Mouse (Mus musculus) intestine, embryonic 14.5 days (tissue): ENCODE results near the gene Gtsf1l. TPM values are rescaled to one million over a fixed set of nuclear protein-coding genes. Genes with fewer than 3 reads are reported as not detected.

Experiments
- ATAC-seq: fragments of 200-750 bp; cut with Nextera tagmentation; replicated peaks from 2 replicates; pipeline ENCODE4 v1.8.0; 2017; ENCODE audit warnings: low read depth, moderate number of reproducible peaks, moderate TSS enrichment, moderate library complexity; ENCODE audit not compliant: low FRiP score, low TSS enrichment
- DNase-seq: peaks from one replicate; pipeline ENCODE4 v3.0.0-alpha.2; 2018; ENCODE audit warnings: low spot score
- H3K27ac ChIP-seq: fragments of 300-500 bp; sonication (generic); 2 replicates; pipeline ENCODE4 v1.5.1; 2014; ENCODE audit warnings: low read depth, mild to moderate bottlenecking, control low read depth
- H3K27me3 ChIP-seq: fragments of 300-500 bp; sonication (generic); replicated peaks from 2 replicates; pipeline ENCODE4 v1.6.1; 2014; ENCODE audit warnings: low read length, control low read depth; ENCODE audit not compliant: control insufficient read depth, insufficient read depth
- H3K36me3 ChIP-seq: fragments of 300-500 bp; sonication (generic); 2 replicates; pipeline ENCODE4 v1.6.1; 2014; ENCODE audit warnings: low read length, control low read depth; ENCODE audit not compliant: control insufficient read depth, insufficient read depth
- H3K4me1 ChIP-seq: fragments of 300-500 bp; sonication (generic); replicated peaks from 2 replicates; pipeline ENCODE4 v1.6.1; 2014; ENCODE audit warnings: low read length, control low read depth, mixed read lengths; ENCODE audit not compliant: control insufficient read depth, insufficient read depth
- H3K4me2 ChIP-seq: fragments of 300-500 bp; sonication (generic); 2 replicates; pipeline ENCODE4 v1.6.1; 2014; ENCODE audit warnings: low read length
- H3K4me3 ChIP-seq: fragments of 300-500 bp; sonication (generic); 2 replicates; pipeline ENCODE4 v1.5.1; 2014; ENCODE audit warnings: low read depth, low read length, control low read depth, mixed read lengths
- H3K9ac ChIP-seq: fragments of 300-500 bp; sonication (generic); 2 replicates; pipeline ENCODE4 v1.6.1; 2014; ENCODE audit warnings: mild to moderate bottlenecking, low read length
- H3K9me3 ChIP-seq: fragments of 300-500 bp; sonication (generic); 2 replicates; pipeline ENCODE4 v1.6.1; 2016; ENCODE audit warnings: low read length, control low read depth; ENCODE audit not compliant: control insufficient read depth
- WGBS: fragments of 180-500 bp; shearing (Covaris S2); extraction: QIAGEN DNeasy Blood & Tissue Kit; methylation state at CpG from one replicate; pipeline ENCODE4 v1.1.7; 2014; 5-methylcytosine and 5-hydroxymethylcytosine counted together
- microRNA-seq: library from miRNA; unstranded; fragments of <30 nt; microRNA quantifications from one replicate; pipeline ENCODE4, GENCODE M21; 2016
- polyA plus RNA-seq: library from polyadenylated mRNA; unstranded; fragments of >200 nt; fragmentation: Nextera tagmentation; extraction: Ambion mirVana; gene quantifications from 2 replicates; pipeline ENCODE4 v1.2.1, GENCODE M21; 2014

The Gtsf1l gene
- polyA plus RNA-seq, 1 experiment from 2014 or later = not detected

DNA sequence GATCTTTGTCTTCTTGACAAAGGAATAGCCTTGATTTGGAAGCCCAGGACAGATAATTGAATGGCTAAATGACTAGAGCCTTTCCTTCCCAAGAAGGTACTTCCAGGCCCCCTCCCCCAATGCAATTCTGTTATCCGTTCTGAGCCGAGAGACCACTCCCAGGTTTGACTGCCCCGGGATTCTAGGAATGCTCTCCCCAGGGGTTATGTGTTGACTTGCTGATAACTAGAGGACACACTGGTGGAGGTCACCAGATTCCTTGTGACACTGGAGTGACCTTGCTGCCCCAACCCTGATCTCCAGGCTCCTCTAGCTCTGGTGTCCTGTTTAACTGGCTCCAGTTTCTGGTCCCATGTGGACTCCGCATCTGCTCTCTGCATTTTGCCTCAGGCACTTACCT, 35.6 kb downstream of the Gtsf1l start:
- Histone ChIP-seq H3K4me2 (no peak overlapping the region), H3K9ac (no peak overlapping the region), H3K27me3 (no peaks in the 10 kb centered on the region), H3K4me3 (no peak overlapping the region), H3K36me3 (0 out of 2 replicates have a peak, but pooled peaks cover 2% of the 10 kb centered on the region), H3K9me3 (no peaks in the 10 kb centered on the region), H3K27ac (no peak overlapping the region), H3K4me1 (peaks cover 20% of the 10 kb centered on the region)
- 37% methylated on average over 4 of the region's 4 CpGs for WGBS
- DNase-seq (no peak), ATAC-seq (no peak)

DNA sequence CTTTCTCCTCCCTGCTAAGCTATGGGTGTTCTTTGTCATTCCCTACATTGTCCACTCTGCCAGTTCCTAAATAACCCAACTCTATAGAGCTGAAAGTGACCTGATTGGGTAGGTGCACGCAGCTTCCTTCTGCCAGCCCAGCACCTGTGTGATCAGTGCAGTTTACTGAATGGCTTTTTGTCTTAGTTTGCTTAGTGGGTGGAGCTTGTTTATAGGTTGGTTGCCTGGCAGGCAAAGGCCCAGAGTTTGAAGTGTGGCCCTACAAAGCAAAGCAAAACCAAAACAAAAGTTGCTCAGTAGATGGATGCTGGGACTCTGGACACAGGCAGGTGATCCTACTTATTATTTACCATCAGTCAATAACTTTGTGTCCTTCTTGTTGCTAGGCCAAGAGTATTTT, 36.0 kb downstream of the Gtsf1l start:
- ATAC-seq (no peak), DNase-seq (no peak)
- WGBS = 69% methylated on average over 1 of the region's 1 CpGs

DNA sequence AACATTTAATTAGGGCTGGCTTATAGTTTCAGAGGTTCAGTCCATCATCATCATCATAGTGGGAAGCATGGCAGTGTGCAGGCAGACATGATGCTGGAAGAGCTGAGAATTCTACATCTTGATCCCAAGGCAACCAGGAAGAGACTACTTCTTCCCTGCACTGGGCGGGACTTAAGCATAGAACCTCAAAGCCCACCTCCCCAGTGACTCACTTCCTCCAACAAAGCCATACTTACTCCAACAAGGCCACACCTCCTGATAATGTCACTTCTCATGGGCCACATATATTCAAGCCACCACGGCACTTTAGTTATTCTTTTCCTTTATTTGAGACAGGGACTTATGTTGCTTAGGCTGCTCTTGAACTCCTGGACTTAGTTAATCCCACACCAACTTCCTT, 38.5 kb downstream of the Gtsf1l start:
- no peak overlapping the region for H3K4me2 ChIP-seq
- ATAC-seq = no peak
- 91% methylated on average over 2 of the region's 2 CpGs for WGBS

More for the DNA sequence above, 36.0 kb downstream of the Gtsf1l start:
- H3K36me3 ChIP-seq = 0 out of 2 replicates have a peak, but pooled peaks cover 7% of the 10 kb centered on the region
- H3K4me3 ChIP-seq = no peak overlapping the region
- H3K9ac ChIP-seq = no peak overlapping the region
- H3K4me1 ChIP-seq = peaks cover 20% of the 10 kb centered on the region
- no peaks in the 10 kb centered on the region for H3K27me3 ChIP-seq
- H3K27ac ChIP-seq = no peak overlapping the region
- H3K4me2 ChIP-seq = no peak overlapping the region
- H3K9me3 ChIP-seq = no peaks in the 10 kb centered on the region

DNA sequence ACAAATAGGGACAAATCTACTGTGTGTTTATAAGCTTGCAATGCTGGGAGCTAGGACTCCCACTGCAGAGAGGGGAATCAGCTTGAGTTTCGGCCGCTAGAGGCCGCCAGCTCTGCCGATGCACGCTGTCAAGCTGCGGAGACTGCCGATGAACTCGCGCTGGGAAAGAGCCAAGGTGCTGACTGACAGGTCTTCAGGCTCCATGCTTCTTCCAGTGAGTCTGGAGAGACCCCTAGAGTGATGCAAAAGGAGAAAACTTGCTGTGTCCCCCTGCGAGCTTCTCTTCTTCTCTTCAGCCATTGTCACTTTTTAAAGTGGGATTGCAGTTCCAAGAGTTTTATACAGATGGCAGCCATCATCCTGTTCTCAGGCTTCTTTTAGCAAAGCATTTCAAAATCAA, 39.5 kb downstream of the Gtsf1l start:
- DNase-seq (peak; percentile 83), ATAC-seq (0 out of 2 replicates have a peak, but pooled peaks have one; percentile 51)
- WGBS = 3% methylated on average over 10 of the region's 10 CpGs
- H3K9ac ChIP-seq = no peak overlapping the region
- no peak overlapping the region for H3K27ac ChIP-seq
- H3K9me3 ChIP-seq = no peaks in the 10 kb centered on the region
- no peaks in the 10 kb centered on the region for H3K4me1 ChIP-seq
- peak overlapping the region; percentile 47 for H3K4me2 ChIP-seq
- H3K36me3 ChIP-seq = peaks cover 39% of the 10 kb centered on the region
- no peaks in the 10 kb centered on the region for H3K27me3 ChIP-seq
- 0 out of 2 replicates have a peak overlapping the region, but pooled peaks have one; percentile 12 for H3K4me3 ChIP-seq

More for the DNA sequence above, 38.5 kb downstream of the Gtsf1l start:
- Histone ChIP-seq H3K36me3 (peaks cover 29% of the 10 kb centered on the region), H3K4me3 (no peak overlapping the region), H3K4me1 (0 out of 2 replicates have a peak, but pooled peaks cover 7% of the 10 kb centered on the region), H3K9me3 (no peaks in the 10 kb centered on the region), H3K27ac (no peak overlapping the region), H3K9ac (no peak overlapping the region), H3K27me3 (no peaks in the 10 kb centered on the region)
- DNase-seq = no peak

DNA sequence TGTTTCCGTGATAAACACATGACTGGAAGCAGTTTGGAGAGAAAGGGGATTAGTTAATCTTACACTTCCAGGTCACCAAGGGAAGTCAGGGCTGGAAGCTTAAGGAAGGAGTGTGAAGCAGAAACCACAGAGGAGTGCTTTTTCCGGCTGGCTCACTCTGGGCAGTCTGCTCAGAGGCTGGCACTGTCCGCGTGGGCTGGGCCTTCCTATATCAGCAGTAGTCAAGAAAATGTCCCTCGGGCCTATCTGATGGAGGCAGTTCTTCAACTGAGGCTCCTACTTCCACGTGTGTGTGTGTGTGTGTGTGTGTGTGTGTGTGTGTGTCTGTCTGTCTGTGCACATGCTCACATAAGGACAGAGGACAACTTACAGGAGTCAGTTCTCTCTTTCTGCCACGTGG, 47.7 kb downstream of the Gtsf1l start:
- 83% methylated on average over 7 of the region's 7 CpGs for WGBS
- H3K4me1 ChIP-seq = no peaks in the 10 kb centered on the region
- no peaks in the 10 kb centered on the region for H3K27me3 ChIP-seq
- no peak for DNase-seq
- H3K9me3 ChIP-seq = no peaks in the 10 kb centered on the region
- peaks cover 88% of the 10 kb centered on the region for H3K36me3 ChIP-seq
- no peak overlapping the region for H3K4me3 ChIP-seq
- H3K27ac ChIP-seq = no peak overlapping the region
- H3K9ac ChIP-seq = no peak overlapping the region
- no peak overlapping the region for H3K4me2 ChIP-seq
- no peak for ATAC-seq

Small RNA genes within 50 kb of the gene (microRNA-seq; reads per million reads assigned to microRNA genes)
- gene Gm22174 (not detected), gene Mir7003 (not detected)

Other genes with a start within 250 kb of the Gtsf1l start
- gene Srsf6, start 156.3 kb downstream of the Gtsf1l start, polyA plus RNA-seq = 193 and 195 TPM in 2 replicates
- gene L3mbtl1, start 144.4 kb downstream of the Gtsf1l start, polyA plus RNA-seq = 0.07 TPM in 1 of 2 replicates, not detected in the other
- gene Sgk2, start 100.5 kb downstream of the Gtsf1l start, polyA plus RNA-seq = 0.26 and 0.30 TPM in 2 replicates
- 45.6 and 54.3 TPM in 2 replicates for gene Ift52, start 70.5 kb downstream of the Gtsf1l start, polyA plus RNA-seq
- 26.4 and 27.7 TPM in 2 replicates for gene Mybl2, start 33.2 kb downstream of the Gtsf1l start, polyA plus RNA-seq
- gene Tox2, start 115.3 kb upstream of the Gtsf1l start, polyA plus RNA-seq = 6.3 and 7.3 TPM in 2 replicates